10 mouse cellular contexts compared by ENCODE assay signal in the genomic region with DNA sequence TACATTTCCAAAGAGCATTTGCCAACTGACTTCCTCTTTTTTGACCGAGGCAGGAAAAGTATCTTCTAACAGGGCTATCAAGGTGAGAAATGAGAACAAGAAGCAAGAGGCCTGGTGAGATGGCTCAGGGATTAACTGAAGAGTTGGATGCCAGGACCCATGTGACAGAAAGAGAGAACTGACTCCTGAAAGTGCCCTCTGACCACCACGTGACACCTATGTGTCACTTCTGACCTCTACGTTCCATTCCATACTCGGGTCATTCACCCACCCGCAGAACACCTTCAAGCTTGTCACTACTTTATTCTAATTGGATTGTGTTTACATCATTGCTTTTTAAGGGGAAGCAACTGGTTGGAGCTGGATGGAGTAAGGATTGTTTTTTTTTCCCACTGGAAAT. TPM values are rescaled to one million over a fixed set of nuclear protein-coding genes. Genes with fewer than 3 reads are reported as not detected.
A peak's percentile ranks its signal among the peaks of the same experiment; 100 is the strongest.
DNase-seq lines count a peak whose midpoint lies in the region; ATAC-seq and TF ChIP-seq lines count a peak whose summit lies in the region.
"Had no signal": no experiment of that assay in that cellular context is flagged by ENCODE, and none has a peak within 500 bp of the region (broad histone marks: within the 10 kb centered on the region; RNA-seq: fewer than 3 reads in every experiment).

No protein-coding gene starts in this region.

- 53% methylated on average over 5 of the region's 5 CpGs for WGBS in embryonic facial prominence, embryonic 10.5 days
- WGBS in kidney, embryonic 16.5 days, result 34% methylated on average over 5 of the region's 5 CpGs
- 52% methylated on average over 5 of the region's 5 CpGs for WGBS in limb, embryonic 10.5 days

- no peaks in the 10 kb centered on the region for H3K79me2 ChIP-seq in CH12.LX (replicated peaks; ENCODE audit: control insufficient read depth, extremely low read depth, insufficient read depth, poor library complexity, severe bottlenecking)

- no peaks in the 10 kb centered on the region for H3K4me1 ChIP-seq in CH12.LX (ENCODE audit: control insufficient read depth in 1 of 2, insufficient read depth in 2 of 2)
- H3K4me1 ChIP-seq in embryonic facial prominence, embryonic 10.5 days, result peaks cover 18% of the 10 kb centered on the region
- H3K4me1 ChIP-seq in kidney, embryonic 16.5 days (ENCODE audit: insufficient read depth, low read length), result peaks cover 29% of the 10 kb centered on the region
- H3K4me1 ChIP-seq in limb, embryonic 10.5 days, result peaks cover 39% of the 10 kb centered on the region
- H3K4me1 ChIP-seq: midbrain, embryonic 13.5 days had no signal

- in situ Hi-C loops in CH12.LX (cut with MboI; ENCODE audit: low pct_ligation_motif_present, low pct_unique_long_range_greater_than_20kb, low sequenced_read_pairs), result loop anchor here (5.0 kb wide), 1 partner anchor 131 kb away; no protein-coding TSS in a partner anchor

- H3K27ac ChIP-seq in layer of hippocampus, adult 2 months, result peak overlapping the region; percentile 56; the same call in 1 of the 2 replicates
- no peak overlapping the region for H3K27ac ChIP-seq in CH12.LX (ENCODE audit: insufficient read depth, low read depth)
- H3K27ac ChIP-seq in embryonic facial prominence, embryonic 10.5 days (replicated peaks), result 0 out of 2 replicates have a peak overlapping the region, but pooled peaks have one; percentile 76
- no peak overlapping the region for H3K27ac ChIP-seq in kidney, embryonic 16.5 days (ENCODE audit: low read length)
- no peak overlapping the region for H3K27ac ChIP-seq in limb, embryonic 10.5 days
- H3K27ac ChIP-seq: heart, adult 2 months; midbrain, embryonic 13.5 days had no signal

- no peak overlapping the region for H3K4me3 ChIP-seq in layer of hippocampus, adult 2 months
- no peak overlapping the region for H3K4me3 ChIP-seq in CH12.LX (replicated peaks in 1 of 3; ENCODE audit: low read depth in 2 of 3, low read length in 2 of 3, poor library complexity in 1 of 3)
- H3K4me3 ChIP-seq in embryonic facial prominence, embryonic 10.5 days, result no peak overlapping the region
- no peak overlapping the region for H3K4me3 ChIP-seq in kidney, embryonic 16.5 days (ENCODE audit: low read length)
- no peak overlapping the region for H3K4me3 ChIP-seq in limb, embryonic 10.5 days
- H3K4me3 ChIP-seq: heart, adult 2 months; midbrain, embryonic 13.5 days had no signal

- TF ChIP-seq EP300 in CH12.LX (IDR thresholded peaks at IDR 0.05; ENCODE audit: low read length), result no peak

- peak; percentile 2; the same call in 1 of the 2 replicates for ATAC-seq in kidney, embryonic 16.5 days (ENCODE audit: low FRiP score, low TSS enrichment)

- peaks cover 36% of the 10 kb centered on the region for H3K27me3 ChIP-seq in CH12.LX (replicated peaks)
- peaks cover 19% of the 10 kb centered on the region for H3K27me3 ChIP-seq in embryonic facial prominence, embryonic 10.5 days (replicated peaks; ENCODE audit: low read depth, poor library complexity, severe bottlenecking)
- no peaks in the 10 kb centered on the region for H3K27me3 ChIP-seq in kidney, embryonic 16.5 days (ENCODE audit: insufficient read depth, low read length)
- no peaks in the 10 kb centered on the region for H3K27me3 ChIP-seq in limb, embryonic 10.5 days (ENCODE audit: low read depth, poor library complexity, severe bottlenecking)

- peaks cover 11% of the 10 kb centered on the region for H3K9me3 ChIP-seq in CH12.LX (replicated peaks; ENCODE audit: low read length)
- no peaks in the 10 kb centered on the region for H3K9me3 ChIP-seq in embryonic facial prominence, embryonic 10.5 days
- H3K9me3 ChIP-seq in kidney, embryonic 16.5 days (ENCODE audit: low read length), result no peaks in the 10 kb centered on the region
- no peaks in the 10 kb centered on the region for H3K9me3 ChIP-seq in limb, embryonic 10.5 days (replicated peaks)
- H3K9me3 ChIP-seq: midbrain, embryonic 13.5 days had no signal

- no peak for TF ChIP-seq CTCF in layer of hippocampus, adult 2 months (conservative IDR thresholded peaks at IDR 0.05)
- no peak for TF ChIP-seq CTCF in CH12.LX (conservative IDR thresholded peaks at IDR 0.05 in 1 of 2, IDR thresholded peaks at IDR 0.05 in 1 of 2; ENCODE audit: low read depth in 2 of 2, low read length in 2 of 2)

- dilution Hi-C loops in CH12.LX (cut with MboI; ENCODE audit: extremely low pct_ligation_motif_present, extremely low pct_unique_long_range_greater_than_20kb, low sequenced_read_pairs), result no loop called here

- no peaks in the 10 kb centered on the region for H3K36me3 ChIP-seq in CH12.LX (replicated peaks in 1 of 2; ENCODE audit: control insufficient read depth in 1 of 2, insufficient read depth in 1 of 2, low read length in 1 of 2)
- H3K36me3 ChIP-seq in embryonic facial prominence, embryonic 10.5 days (replicated peaks), result no peaks in the 10 kb centered on the region
- no peaks in the 10 kb centered on the region for H3K36me3 ChIP-seq in kidney, embryonic 16.5 days (ENCODE audit: insufficient read depth, low read length)
- no peaks in the 10 kb centered on the region for H3K36me3 ChIP-seq in limb, embryonic 10.5 days
- H3K36me3 ChIP-seq: midbrain, embryonic 13.5 days had no signal

- H3K4me2 ChIP-seq in CH12.LX (ENCODE audit: insufficient read depth, low read depth, poor library complexity, severe bottlenecking), result no peak overlapping the region
- no peak overlapping the region for H3K4me2 ChIP-seq in kidney, embryonic 16.5 days (replicated peaks; ENCODE audit: low read depth, low read length)
- H3K4me2 ChIP-seq: midbrain, embryonic 13.5 days had no signal

- no peak for TF ChIP-seq RAD21 in CH12.LX (IDR thresholded peaks at IDR 0.05; ENCODE audit: low read depth, low read length)

- TF ChIP-seq POLR2A in CH12.LX (IDR thresholded peaks at IDR 0.05; ENCODE audit: low read depth, low read length), result no peak

- H3K9ac ChIP-seq in CH12.LX (ENCODE audit: insufficient read depth, low read depth), result no peak overlapping the region
- no peak overlapping the region for H3K9ac ChIP-seq in kidney, embryonic 16.5 days (replicated peaks; ENCODE audit: low read length)
- H3K9ac ChIP-seq: midbrain, embryonic 13.5 days had no signal

- DNase-seq in layer of hippocampus, adult 2 months (ENCODE audit: low spot score in 2 of 2), result no peak
- no peak for DNase-seq in layer of hippocampus, postnatal 10 days (ENCODE audit: low spot score in 2 of 2)
- DNase-seq in CH12.LX (ENCODE audit: extremely low read depth), result no peak
- no peak for DNase-seq in embryonic facial prominence, embryonic 10.5 days (ENCODE audit: low spot score)
- no peak for DNase-seq in limb, embryonic 10.5 days (ENCODE audit: low spot score)
- DNase-seq in gastrocnemius, postnatal 25 days, result no peak
- no peak for DNase-seq in layer of hippocampus, adult 9-11 months

TF ChIP-seq in CH12.LX, 34 proteins besides CTCF, POLR2A, EP300 and RAD21:
- peak; percentile 50 for TF ChIP-seq USF2 (conservative IDR thresholded peaks at IDR 0.05; ENCODE audit: low read depth, low read length)
- TF ChIP-seq BHLHE40 (IDR thresholded peaks at IDR 0.05; ENCODE audit: low read depth, low read length), result no peak
- no peak for TF ChIP-seq IRF4 (IDR thresholded peaks at IDR 0.05; ENCODE audit: low read depth, low read length)
- peak; percentile 42 for TF ChIP-seq USF1 (IDR thresholded peaks at IDR 0.05; ENCODE audit: low read depth, low read length)
- no peak for TF ChIP-seq NELFE (IDR thresholded peaks at IDR 0.05; ENCODE audit: low read depth, low read length)
TF ChIP-seq in CH12.LX: peak in this region for 2.

RNA-seq across cellular contexts. Expression of a gene that starts 20.8 kb away (rescaled TPM):
- 10 to 100 TPM; 33.2 to 35.3 TPM for total RNA-seq in layer of hippocampus, adult 2 months (2021)
- 10 to 100 TPM; 28.5 to 33.9 TPM for total RNA-seq in layer of hippocampus, postnatal 10 days (2021)
- 27.2 and 30.2 TPM in 2 replicates for total RNA-seq in CH12.LX (2012; rRNA removed)
- 54.0 and 57.6 TPM in 2 replicates for total RNA-seq in CH12.LX (2014; rRNA removed)
- 96.2 and 104 TPM in 2 replicates for polyA plus RNA-seq in CH12.LX (2012; ENCODE audit: insufficient read length, low read depth)
- 65.2 and 67.7 TPM in 2 replicates for polyA plus RNA-seq in embryonic facial prominence, embryonic 10.5 days (2016; fragmentation: Nextera tagmentation; extraction: Ambion mirVana)
- polyA plus RNA-seq in kidney, embryonic 16.5 days (2015; fragmentation: Nextera tagmentation; extraction: Ambion mirVana), result 49.2 and 57.1 TPM in 2 replicates
- 62.9 and 75.7 TPM in 2 replicates for polyA plus RNA-seq in limb, embryonic 10.5 days (2016; fragmentation: Nextera tagmentation; extraction: Ambion mirVana)
- total RNA-seq in gastrocnemius, postnatal 25 days (2021), result 10 to 100 TPM; 21.0 to 22.6 TPM

RNA-seq across cellular contexts. Expression of a gene that starts 54.2 kb away (rescaled TPM):
- total RNA-seq in layer of hippocampus, adult 2 months (2021), result 10 to 100 TPM; 15.3 to 16.8 TPM
- total RNA-seq in layer of hippocampus, postnatal 10 days (2021), result 10 to 100 TPM; 12.0 to 13.2 TPM
- total RNA-seq in CH12.LX (2012; rRNA removed) (not detected in 2 replicates), CH12.LX (2014; rRNA removed) (not detected in 2 replicates)
- not detected in 2 replicates for polyA plus RNA-seq in CH12.LX (2012; ENCODE audit: insufficient read length, low read depth)
- polyA plus RNA-seq in embryonic facial prominence, embryonic 10.5 days (2016; fragmentation: Nextera tagmentation; extraction: Ambion mirVana), result 7.0 and 9.1 TPM in 2 replicates
- 49.7 TPM in 2 replicates for polyA plus RNA-seq in kidney, embryonic 16.5 days (2015; fragmentation: Nextera tagmentation; extraction: Ambion mirVana)
- 6.3 and 11.9 TPM in 2 replicates for polyA plus RNA-seq in limb, embryonic 10.5 days (2016; fragmentation: Nextera tagmentation; extraction: Ambion mirVana)
- total RNA-seq in gastrocnemius, postnatal 25 days (2021), result 1 to 10 TPM in 1 of 2 experiments, under 1 TPM in 1; 0.69 to 1.3 TPM

Comparison
In these comparisons a context has a peak if more than half of its experiments do, and no peak if none do; other contexts are left out.
1. H3K27ac ChIP-seq: peak in layer of hippocampus, adult 2 months (single experiment) and embryonic facial prominence, embryonic 10.5 days (single experiment); none in CH12.LX (single experiment), kidney, embryonic 16.5 days (single experiment) and limb, embryonic 10.5 days (single experiment).
2. RNA of a gene that starts 54.2 kb away (total RNA-seq): 15.3 to 16.8 TPM in layer of hippocampus, adult 2 months and 12.0 to 13.2 TPM in layer of hippocampus, postnatal 10 days; 0.69 to 1.3 TPM in gastrocnemius, postnatal 25 days and not detected in CH12.LX; every median in the first group is over 4 times any median in the second.